Mouse (Mus musculus) E14TG2a.4 (cell line): ENCODE data around the gene Cpt1c.

Experiments used
- CTCF ChIP-seq: conservative IDR thresholded peaks from 2 replicates; pipeline ENCODE4 v1.5.1; 2014; ENCODE audit warnings: low read length
- NANOG ChIP-seq: IDR thresholded peaks from 2 replicates; pipeline ENCODE4 v1.6.1; 2014; ENCODE audit warnings: borderline replicate concordance, low read length, mixed read lengths
- POU5F1 ChIP-seq: IDR thresholded peaks from 2 replicates; pipeline ENCODE4 v1.6.1; 2014; ENCODE audit warnings: low read length, borderline replicate concordance

DNA sequence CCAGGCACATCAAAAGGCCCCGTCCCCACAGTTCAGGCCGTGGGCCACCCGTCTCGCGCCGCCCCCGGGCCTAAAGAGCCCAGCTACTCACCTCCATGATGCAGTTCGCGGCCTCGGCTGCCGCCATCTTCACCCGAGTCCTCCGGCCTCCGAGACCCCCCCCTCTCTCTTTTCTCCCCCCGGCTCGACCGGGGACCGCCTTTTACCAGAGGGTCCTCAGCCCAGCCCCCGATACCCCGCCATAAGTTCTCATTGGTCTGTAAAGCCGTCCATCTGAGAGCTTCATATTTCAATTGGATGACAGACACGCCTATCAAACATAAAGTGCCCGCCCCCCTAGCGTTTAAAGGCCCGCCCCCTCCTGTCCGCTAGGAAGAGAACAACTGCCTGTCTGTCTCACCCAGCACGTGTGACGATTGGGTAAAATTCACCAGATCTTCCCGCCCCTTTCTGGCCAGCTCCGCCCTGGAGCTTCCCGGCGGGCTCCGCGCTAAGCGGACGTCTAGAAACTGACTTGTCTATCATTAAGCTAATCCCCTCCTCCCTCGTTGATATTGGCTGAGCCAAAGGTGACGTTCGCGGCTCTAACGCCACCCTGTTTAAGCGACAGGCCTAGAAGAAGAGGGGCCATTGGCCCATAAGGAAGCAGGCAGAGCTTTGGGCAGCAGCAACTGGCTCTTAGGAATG lies 11.7 kb upstream of the Cpt1c start, which contains the start of gene Prmt1:
- TF ChIP-seq CTCF (no peak), POU5F1 (no peak), NANOG (no peak)
